Mouse (Mus musculus): ENCODE data around the gene Srrm2. TPM values are rescaled to one million over a fixed set of nuclear protein-coding genes. Genes with fewer than 3 reads are reported as not detected.

The Srrm2 gene
- 100 to 1,000 TPM; 503 to 777 (median 666) TPM for total RNA-seq (2022)

DNA sequence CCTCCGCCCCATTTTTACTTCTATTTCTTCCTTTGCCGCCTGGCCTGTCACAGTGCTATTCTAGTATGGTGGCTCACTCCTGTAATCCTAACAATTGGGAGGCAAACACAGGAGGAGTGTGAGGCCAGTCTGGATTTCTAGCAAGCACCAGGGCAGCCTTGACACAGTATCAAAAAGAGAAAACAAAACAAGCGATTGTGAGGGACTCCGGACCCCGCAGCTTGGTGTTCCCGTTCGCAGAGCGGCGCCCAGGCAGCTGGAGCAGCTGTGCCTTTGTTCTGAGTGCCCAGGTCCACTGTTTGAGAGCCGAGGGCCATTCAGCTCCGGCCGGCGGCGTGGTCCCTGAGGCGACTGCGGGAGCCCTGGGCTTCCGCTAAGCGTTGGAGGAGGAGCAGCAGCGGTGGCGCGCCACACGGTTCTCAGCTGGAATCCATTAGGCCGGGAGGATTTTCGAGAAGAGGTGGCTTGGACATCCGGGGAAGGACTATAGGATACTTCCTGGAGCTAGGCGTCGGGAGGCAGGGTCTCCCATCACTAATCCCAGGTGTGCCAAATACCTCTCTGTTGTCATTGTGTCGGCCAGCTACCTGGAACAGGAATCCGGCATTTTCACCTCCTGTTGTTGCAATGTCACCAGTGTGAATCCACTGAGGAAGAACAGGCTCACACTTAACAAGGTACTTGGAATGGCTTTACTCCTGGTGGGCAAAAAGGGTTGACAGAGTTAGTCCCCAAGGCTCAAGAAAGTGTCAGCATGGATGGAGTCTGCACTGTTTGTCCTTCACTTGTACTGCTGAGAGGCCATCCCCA is at the start of gene Srrm2:
Gene Srrm2, plus strand, starts transcription at position 264 of the 810 bp plus-strand sequence.
- peak in 1 of 2 experiments; percentile 52 for DNase-seq (ENCODE audit: low spot score in 2 of 2)

- DNase-seq (ENCODE audit: low spot score in 2 of 2): no peak
These were observed 49.7 kb upstream of the Srrm2 start, which contains the start of gene Paqr4 for GRCm38 (mm10) chr17:23740598-23741021. TSS of gene Paqr4 (minus strand) at chr17:23740867.

GRCm38 (mm10) chr17:23741359-23742209 is 48.7 kb upstream of the Srrm2 start:
- DNase-seq (ENCODE audit: low spot score in 2 of 2): no peak

DNA sequence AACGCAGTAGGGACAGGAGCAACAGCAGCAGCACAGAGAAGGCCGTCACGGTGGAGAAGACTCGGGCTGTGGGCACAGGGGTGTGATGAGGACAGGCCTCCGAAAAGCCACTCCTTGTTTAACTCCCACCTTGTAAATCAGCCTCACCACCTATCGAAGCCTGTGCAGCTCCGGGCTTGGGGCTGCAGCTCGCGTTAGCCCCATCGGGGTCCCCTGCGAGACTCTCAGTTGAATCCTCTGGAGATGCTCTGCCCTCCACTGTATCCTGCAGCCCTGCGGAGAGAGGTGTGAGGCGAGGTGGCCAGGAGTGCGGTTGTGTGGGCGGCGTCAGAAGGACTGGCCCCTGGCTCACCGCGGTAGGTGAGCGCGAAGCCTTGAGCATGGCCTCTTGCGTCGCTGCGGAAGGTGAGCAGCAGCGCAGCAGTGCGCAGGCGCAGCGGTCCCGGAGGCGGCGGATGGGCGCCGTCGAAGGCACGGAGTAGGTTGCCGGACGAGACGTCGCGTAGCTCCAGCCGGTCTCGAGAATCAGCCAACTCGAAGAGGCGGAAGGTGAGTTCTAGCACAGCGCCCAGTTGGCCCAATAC is 48.0 kb upstream of the Srrm2 start:
- no peak for DNase-seq (ENCODE audit: low spot score in 2 of 2)

DNA sequence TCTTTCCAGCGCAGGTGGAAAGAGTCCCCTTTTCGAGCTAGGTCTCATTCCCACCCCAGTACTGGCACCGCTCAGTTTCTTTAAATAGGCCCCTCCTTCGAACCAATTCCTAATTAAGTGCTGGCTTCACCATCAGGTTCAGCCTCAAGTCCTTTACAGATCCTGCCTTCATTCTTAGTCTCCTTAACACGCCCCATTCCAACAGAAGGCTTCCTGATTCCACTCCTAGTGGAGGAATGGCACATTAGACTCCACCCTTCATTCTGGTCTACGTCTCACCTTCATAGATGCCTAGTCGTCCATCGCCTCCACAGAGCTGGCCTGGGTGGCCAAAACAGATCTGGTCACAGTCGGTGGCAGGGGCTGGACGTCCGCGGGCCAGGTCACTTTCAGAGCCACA is 47.4 kb upstream of the Srrm2 start:
- DNase-seq (ENCODE audit: low spot score in 2 of 2): no peak

- DNase-seq (ENCODE audit: low spot score in 2 of 2): no peak
These were observed 46.3 kb upstream of the Srrm2 start for GRCm38 (mm10) chr17:23744076-23744475.

GRCm38 (mm10) chr17:23744651-23745050 is 45.7 kb upstream of the Srrm2 start:
- no peak for DNase-seq (ENCODE audit: low spot score in 2 of 2)

GRCm38 (mm10) chr17:23745301-23746251 is 44.8 kb upstream of the Srrm2 start, which contains the start of gene Kremen2:
TSS of gene Kremen2 (minus strand) at chr17:23745833.
- no peak for DNase-seq (ENCODE audit: low spot score in 2 of 2)

- DNase-seq (ENCODE audit: low spot score in 2 of 2): no peak
These were observed 44.0 kb upstream of the Srrm2 start for GRCm38 (mm10) chr17:23746311-23746710.

DNA sequence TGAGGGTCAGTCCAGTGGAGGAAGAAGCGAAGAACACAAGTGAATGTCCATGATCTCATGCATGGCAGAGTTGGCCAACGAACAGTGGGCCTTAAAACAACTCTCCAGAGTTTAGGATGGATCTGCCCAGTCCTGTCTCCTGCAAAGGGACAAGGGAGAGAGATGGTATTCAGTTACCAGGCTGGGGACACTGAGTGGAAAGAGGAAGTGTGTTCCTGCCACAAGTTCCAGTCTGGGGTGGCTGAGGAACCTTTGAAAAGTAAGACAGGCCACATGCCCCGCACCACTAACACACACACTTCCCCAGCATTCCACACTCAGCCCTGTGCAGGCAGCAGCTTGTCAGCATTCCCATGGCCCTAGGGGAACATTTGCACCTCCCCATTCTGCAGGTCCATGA is 43.6 kb upstream of the Srrm2 start:
- DNase-seq (ENCODE audit: low spot score in 2 of 2): no peak

GRCm38 (mm10) chr17:23747471-23747870 is 42.9 kb upstream of the Srrm2 start:
- DNase-seq (ENCODE audit: low spot score in 2 of 2): no peak

DNA sequence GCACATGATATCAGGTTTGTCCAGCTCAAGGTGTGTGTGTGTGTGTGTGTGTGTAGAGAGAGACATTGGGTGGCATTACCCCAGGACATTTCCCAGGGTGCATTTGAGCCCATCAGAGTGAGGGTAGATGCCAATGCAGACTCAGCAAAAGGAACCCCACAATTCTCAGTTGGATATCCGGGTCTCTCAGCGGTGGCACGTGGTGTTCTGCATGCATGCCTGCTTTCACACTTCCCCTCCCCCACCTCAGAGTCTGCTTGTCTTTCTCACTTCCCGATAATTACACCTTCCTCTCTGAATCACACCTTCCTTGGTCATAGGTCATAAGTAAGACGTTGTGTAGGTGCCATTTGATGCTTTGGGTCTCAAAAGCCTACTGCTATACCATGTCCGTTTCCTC is 42.3 kb upstream of the Srrm2 start:
- DNase-seq (ENCODE audit: low spot score in 2 of 2): no peak

DNA sequence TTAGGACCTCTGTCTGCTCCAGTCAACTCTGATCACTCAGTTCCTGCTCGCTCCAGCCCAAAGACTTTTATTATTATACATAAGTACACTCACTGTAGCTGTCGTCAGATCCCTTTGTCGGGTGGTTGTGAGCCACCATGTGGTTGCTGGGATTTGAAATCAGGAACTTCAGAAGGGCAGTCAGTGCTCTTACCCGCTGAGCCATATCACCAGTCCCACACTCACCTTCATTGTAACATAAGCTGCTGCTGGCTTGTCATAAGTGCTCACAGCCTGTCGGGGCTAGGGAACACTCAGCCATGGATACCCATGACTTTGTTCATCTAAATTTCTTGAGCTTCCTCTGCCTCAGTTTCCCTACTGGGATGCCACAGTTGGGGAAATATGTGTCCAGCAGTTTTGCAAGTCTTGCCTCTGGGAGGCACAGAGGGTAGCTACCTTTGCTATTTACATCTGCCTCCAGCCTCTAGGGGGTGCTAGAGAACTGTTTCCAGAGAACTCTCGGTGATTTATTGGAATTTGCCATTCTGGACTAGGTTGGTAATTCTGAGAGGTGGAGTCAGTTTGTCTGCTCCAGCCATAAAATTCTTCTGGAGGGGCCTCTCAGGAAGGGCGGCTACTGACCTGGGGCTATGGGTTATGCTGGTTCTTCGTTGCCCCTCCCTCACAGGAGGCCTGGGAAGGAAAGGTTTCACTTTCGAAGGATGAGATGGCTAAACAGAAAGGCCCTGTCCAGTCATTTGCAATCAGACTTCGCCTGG is 41.5 kb upstream of the Srrm2 start:
- peak in 1 of 2 experiments; percentile 71 for DNase-seq (ENCODE audit: low spot score in 2 of 2)

DNA sequence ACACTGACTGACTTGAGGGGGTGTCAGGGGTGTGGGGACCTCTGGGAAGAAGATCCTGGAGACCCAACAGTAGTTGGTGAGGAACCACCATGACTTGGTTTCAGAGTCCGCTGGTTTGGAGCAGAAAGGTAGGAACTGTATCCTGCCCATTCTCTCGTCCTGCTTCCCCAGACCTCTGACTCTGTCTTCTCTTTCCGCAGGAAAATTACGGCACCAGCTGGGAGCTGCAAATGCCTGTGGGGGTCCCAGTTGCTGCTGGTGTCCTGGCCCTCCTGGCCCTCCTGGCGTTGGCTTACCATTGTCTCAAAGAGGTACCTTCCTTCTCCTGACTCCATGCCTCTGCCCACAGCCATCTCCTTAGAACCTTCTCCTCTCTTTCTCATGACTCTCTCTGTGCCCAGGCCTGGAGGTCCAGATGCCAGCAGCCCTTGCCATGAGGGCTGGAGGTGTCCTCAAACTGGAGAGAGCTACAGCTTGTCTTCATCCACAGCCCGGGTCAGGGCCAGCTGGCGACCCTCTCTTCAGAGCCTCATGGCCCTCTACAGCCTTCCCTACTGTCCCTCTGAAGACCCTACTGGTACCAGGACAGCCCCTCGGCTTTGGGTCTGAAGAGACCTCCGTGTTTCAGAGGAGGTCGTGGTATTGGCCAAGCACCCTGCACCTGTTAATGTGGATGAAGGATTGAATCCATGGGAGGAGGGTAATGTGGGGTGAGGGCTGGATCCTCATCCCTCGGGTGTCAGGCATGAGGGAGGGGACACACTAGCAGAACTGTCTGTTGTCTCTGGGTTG is 40.7 kb upstream of the Srrm2 start:
- no peak for DNase-seq (ENCODE audit: low spot score in 2 of 2)

DNA sequence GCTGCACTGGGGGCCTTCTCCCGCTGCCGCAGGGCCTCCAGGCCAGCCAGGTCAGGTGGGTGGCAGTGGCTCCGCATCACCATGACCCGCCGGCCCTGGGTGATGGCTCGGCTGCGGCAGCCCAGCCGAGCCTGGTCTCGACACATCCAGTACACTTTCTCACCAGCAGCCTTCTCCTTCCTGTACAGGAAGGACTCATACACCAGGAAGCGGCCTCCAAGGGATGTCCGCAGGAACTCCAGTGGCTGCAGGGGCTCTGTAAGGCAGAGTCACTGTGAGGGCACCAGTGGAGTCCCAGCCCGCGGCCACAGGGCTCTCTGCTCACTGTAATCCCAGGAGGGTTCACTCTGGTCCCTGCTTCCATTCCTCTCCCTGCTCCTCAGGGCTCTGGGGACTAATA is 34.6 kb upstream of the Srrm2 start:
- no peak for DNase-seq (ENCODE audit: low spot score in 2 of 2)

- no peak for DNase-seq (ENCODE audit: low spot score in 2 of 2)
These were observed 32.8 kb upstream of the Srrm2 start for GRCm38 (mm10) chr17:23757581-23757980.

- DNase-seq (ENCODE audit: low spot score in 2 of 2): no peak
These were observed 31.5 kb upstream of the Srrm2 start for GRCm38 (mm10) chr17:23758801-23759200.

DNA sequence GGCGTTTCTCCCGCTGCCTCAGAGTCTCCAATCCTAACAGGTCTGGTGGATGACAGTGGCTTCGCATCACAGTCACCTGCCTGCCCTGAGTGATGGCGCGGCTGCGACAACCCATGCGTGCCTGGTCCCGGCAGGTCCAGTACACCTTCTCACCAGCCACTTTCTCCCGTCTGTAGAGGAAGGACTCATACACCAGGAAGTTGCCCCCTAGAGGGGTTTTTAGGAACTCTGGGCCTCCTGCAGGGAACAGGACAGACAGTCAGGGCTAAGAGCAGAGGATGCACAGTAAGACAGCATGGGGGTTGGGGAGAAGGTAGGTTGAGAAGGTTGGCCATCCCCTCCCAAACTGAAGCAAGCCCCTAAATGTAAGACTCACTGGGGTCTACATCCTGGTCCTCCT is 30.1 kb upstream of the Srrm2 start:
- DNase-seq (ENCODE audit: low spot score in 2 of 2): no peak

DNA sequence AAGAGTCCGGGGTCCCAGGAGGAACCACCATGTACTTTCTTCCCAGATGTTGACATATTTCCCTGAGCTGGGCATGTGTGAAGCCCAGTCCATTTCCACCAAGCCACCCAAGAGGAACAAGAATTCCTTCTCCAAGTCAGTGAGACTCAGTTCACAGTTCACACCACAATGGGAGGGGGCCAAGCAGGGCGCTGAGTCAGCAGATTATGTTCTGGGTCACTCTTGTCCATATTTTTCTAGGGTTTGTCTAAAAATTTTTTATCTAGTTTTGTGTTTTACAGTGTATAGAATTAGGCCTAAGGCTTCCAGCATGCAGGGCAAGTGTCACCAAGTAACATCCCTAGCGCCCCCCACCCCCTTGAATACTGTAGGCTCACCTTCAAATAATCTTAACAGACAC is 29.2 kb upstream of the Srrm2 start:
- DNase-seq (ENCODE audit: low spot score in 2 of 2): no peak
